Mouse (Mus musculus) hematopoietic stem cell, adult 5-6 weeks (primary cell): ENCODE measurements around the gene Aph1b. TPM values are rescaled to one million over a fixed set of nuclear protein-coding genes. Genes with fewer than 3 reads are reported as not detected.
A peak's percentile ranks its signal among the peaks of the same experiment; 100 is the strongest.
"Not testable (repeated sequence)": the region's sequence is repeated elsewhere in the genome, so short reads cannot be mapped to it uniquely, and the experiment has no call there.

ENCODE experiments used
- ATAC-seq, 2 experiments: fragments of 125-278 bp in 1 of 2; replicated peaks in 1 of 2; 2 replicates each; pipeline ENCODE4 v1.8.0; 2016 to 2017; ENCODE audit warnings: inconsistent platforms in 2 of 2, mild to moderate bottlenecking in 2 of 2, moderate number of reproducible peaks in 2 of 2, low read depth in 1 of 2, moderate TSS enrichment in 1 of 2; ENCODE audit not compliant: low FRiP score in 2 of 2, poor library complexity in 2 of 2, severe bottlenecking in 2 of 2, insufficient read depth in 1 of 2, low TSS enrichment in 1 of 2
- total RNA-seq: library from RNA; stranded (forward); fragments of 172-1452, 232-1000 nt; gene quantifications from 2 replicates; pipeline ENCODE4 v1.2.3, GENCODE M21; 2017

Aph1b gene
- 3.1 and 5.8 TPM in 2 replicates for total RNA-seq

GRCm38 (mm10) chr9:66795464-66796324 is at the start of gene Aph1b:
Gene Aph1b (minus strand): TSS chr9:66795490.
- peak; percentile 92 to 96 for ATAC-seq

GRCm38 (mm10) chr9:66835097-66835480 is 39.8 kb upstream of the Aph1b start:
- peak in 1 of 2 experiments; percentile 54; a peak in 3 of 4 replicates for ATAC-seq

- peak; percentile 97 for ATAC-seq
Measured at GRCm38 (mm10) chr9:66834318-66835096, 39.2 kb upstream of the Aph1b start, which contains the start of gene Aph1c. Gene Aph1c (minus strand): TSS chr9:66834726.

GRCm38 (mm10) chr9:66833851-66834250 is 38.6 kb upstream of the Aph1b start:
- no peak for ATAC-seq

GRCm38 (mm10) chr9:66832366-66832908 is 37.1 kb upstream of the Aph1b start:
- no peak for ATAC-seq

GRCm38 (mm10) chr9:66825990-66826389 is 30.7 kb upstream of the Aph1b start:
- peak; percentile 18 to 51; a peak in 1 of 4 replicates for ATAC-seq

- peak; percentile 28 to 56; a peak in 2 of 4 replicates for ATAC-seq
Measured at GRCm38 (mm10) chr9:66822255-66822654, 27.0 kb upstream of the Aph1b start.

- peak; percentile 36 to 57; a peak in 2 of 4 replicates for ATAC-seq
Measured at GRCm38 (mm10) chr9:66820996-66821395, 25.7 kb upstream of the Aph1b start.

- ATAC-seq, result no peak
Measured at GRCm38 (mm10) chr9:66813392-66813791, 18.1 kb upstream of the Aph1b start.

- not testable (repeated sequence) for ATAC-seq
Measured at GRCm38 (mm10) chr9:66805951-66806350, 10.7 kb upstream of the Aph1b start.

GRCm38 (mm10) chr9:66801947-66802346 is 6.7 kb upstream of the Aph1b start:
- ATAC-seq, result no peak

- no peak for ATAC-seq
Measured at GRCm38 (mm10) chr9:66796739-66797138, 1.4 kb upstream of the Aph1b start, which contains the start of gene Gm10647. Gene Gm10647 (plus strand): TSS chr9:66797039.

GRCm38 (mm10) chr9:66794629-66795463 is 444 bp downstream of the Aph1b start:
- ATAC-seq, result no peak

- no peak for ATAC-seq
Measured at GRCm38 (mm10) chr9:66787821-66788220, 7.5 kb downstream of the Aph1b start.

- ATAC-seq, result peak; percentile 56 to 75; a peak in 2 of 4 replicates
Measured at GRCm38 (mm10) chr9:66784552-66784951, 10.7 kb downstream of the Aph1b start.

GRCm38 (mm10) chr9:66770701-66771100 is 24.6 kb downstream of the Aph1b start:
- ATAC-seq, result no peak

- no peak for ATAC-seq
Measured at GRCm38 (mm10) chr9:66769275-66769674, 26.0 kb downstream of the Aph1b start.
